In genomic region chr3:105049848-105050247, GRCm38 (mm10) we compare ENCODE assay signal across 15 mouse cellular contexts. TPM values are rescaled to one million over a fixed set of nuclear protein-coding genes. Genes with fewer than 3 reads are reported as not detected.
DNase-seq lines count a peak whose midpoint lies in the region; ATAC-seq and TF ChIP-seq lines count a peak whose summit lies in the region.
"Had no signal": no experiment of that assay in that cellular context is flagged by ENCODE, and none has a peak within 500 bp of the region (broad histone marks: within the 10 kb centered on the region; RNA-seq: fewer than 3 reads in every experiment).

No protein-coding gene starts in this region.

- TF ChIP-seq CTCF in lung, adult 2 months (IDR thresholded peaks at IDR 0.05; ENCODE audit: insufficient read depth, low read length) = no peak

- H3K9me3 ChIP-seq in heart, embryonic 14.5 days (ENCODE audit: control insufficient read depth, low read length) = no peaks in the 10 kb centered on the region
- H3K9me3 ChIP-seq in forebrain, embryonic 14.5 days (replicated peaks; ENCODE audit: control insufficient read depth, low read length) = no peaks in the 10 kb centered on the region
- no peaks in the 10 kb centered on the region for H3K9me3 ChIP-seq in lung, embryonic 16.5 days (ENCODE audit: control insufficient read depth, low read length)
- H3K9me3 ChIP-seq: limb, embryonic 10.5 days had no signal

- peaks cover 33 to 72% of the 10 kb centered on the region in 2 experiments for H3K4me1 ChIP-seq in heart, embryonic 14.5 days (ENCODE audit: control insufficient read depth in 2 of 2, insufficient read depth in 2 of 2, low read length in 2 of 2)
- H3K4me1 ChIP-seq in lung, adult 2 months (ENCODE audit: control insufficient read depth, insufficient read depth, low read length) = peaks cover 30% of the 10 kb centered on the region
- peaks cover 20% of the 10 kb centered on the region for H3K4me1 ChIP-seq in forebrain, embryonic 14.5 days (ENCODE audit: control insufficient read depth, insufficient read depth, low read length)
- peaks cover 56% of the 10 kb centered on the region for H3K4me1 ChIP-seq in lung, embryonic 16.5 days (replicated peaks; ENCODE audit: control insufficient read depth, insufficient read depth, low read length)

- 32% methylated on average over 6 of the region's 6 CpGs for WGBS in heart, embryonic 14.5 days
- 19% methylated on average over 6 of the region's 6 CpGs for WGBS in lung, adult 2 months
- WGBS in forebrain, embryonic 14.5 days = 95% methylated on average over 6 of the region's 6 CpGs
- WGBS in lung, embryonic 16.5 days = 33% methylated on average over 6 of the region's 6 CpGs

- H3K27ac ChIP-seq in heart, embryonic 14.5 days (replicated peaks in 1 of 2; ENCODE audit: control insufficient read depth in 1 of 2, insufficient read depth in 1 of 2, low read depth in 2 of 2, low read length in 2 of 2) = peak overlapping the region; percentile 39 to 55; a peak in 2 of 4 replicates
- no peak overlapping the region for H3K27ac ChIP-seq in forebrain, embryonic 14.5 days (ENCODE audit: low read depth, low read length)
- no peak overlapping the region for H3K27ac ChIP-seq in lung, embryonic 16.5 days (ENCODE audit: low read length)

- H3K4me3 ChIP-seq in heart, embryonic 14.5 days (ENCODE audit: control insufficient read depth in 1 of 2, insufficient read depth in 1 of 2, low read depth in 1 of 2, low read length in 2 of 2) = peak overlapping the region; percentile 8 to 13; a peak in 2 of 4 replicates
- H3K4me3 ChIP-seq in lung, adult 2 months (replicated peaks; ENCODE audit: extremely low read depth, low read depth, low read length) = peak overlapping the region; percentile 25
- H3K4me3 ChIP-seq in forebrain, embryonic 14.5 days (ENCODE audit: low read depth, low read length) = no peak overlapping the region
- H3K4me3 ChIP-seq in lung, embryonic 16.5 days (ENCODE audit: low read length) = no peak overlapping the region

- intact Hi-C loops in heart, postnatal 10 days (cut with DNase I) = no loop called here

- TF ChIP-seq POLR2A in lung, adult 2 months (IDR thresholded peaks at IDR 0.05; ENCODE audit: borderline replicate concordance, extremely low read depth, low read depth, low read length) = no peak

- no peaks in the 10 kb centered on the region for H3K36me3 ChIP-seq in heart, embryonic 14.5 days (ENCODE audit: control insufficient read depth, insufficient read depth, low read length)
- no peaks in the 10 kb centered on the region for H3K36me3 ChIP-seq in forebrain, embryonic 14.5 days (ENCODE audit: control insufficient read depth, insufficient read depth, low read length)
- no peaks in the 10 kb centered on the region for H3K36me3 ChIP-seq in lung, embryonic 16.5 days (ENCODE audit: control insufficient read depth, insufficient read depth, low read length)

- ATAC-seq in heart, embryonic 14.5 days (ENCODE audit: insufficient number of reproducible peaks, insufficient read depth, low FRiP score, low read depth) = no peak
- no peak for ATAC-seq in forebrain, embryonic 14.5 days
- no peak for ATAC-seq in lung, embryonic 16.5 days (ENCODE audit: low read depth)
- ATAC-seq: inflammation-experienced regulatory T-cells, adult 6 months had no signal

- no peak overlapping the region for H3K9ac ChIP-seq in heart, embryonic 14.5 days (ENCODE audit: low read length)
- H3K9ac ChIP-seq in forebrain, embryonic 14.5 days (ENCODE audit: low read length) = no peak overlapping the region
- H3K9ac ChIP-seq in lung, embryonic 16.5 days (ENCODE audit: low read length) = no peak overlapping the region

- H3K4me2 ChIP-seq in heart, embryonic 14.5 days (ENCODE audit: low read length) = peak overlapping the region; percentile 82
- H3K4me2 ChIP-seq in forebrain, embryonic 14.5 days (ENCODE audit: low read length) = peak overlapping the region; percentile 16; the same call in 1 of the 2 replicates
- H3K4me2 ChIP-seq in lung, embryonic 16.5 days (ENCODE audit: low read depth, low read length) = peak overlapping the region; percentile 15

- no peak for DNase-seq in heart, postnatal 10 days
- DNase-seq in lung, adult 2 months = no peak
- DNase-seq in lung, postnatal 14 days = no peak
- no peak for DNase-seq in forebrain, embryonic 14.5 days (ENCODE audit: low spot score)
- DNase-seq in adrenal gland, adult 2 months = no peak
- DNase-seq in ovary, postnatal 36 days (ENCODE audit: low spot score) = no peak
- DNase-seq: adrenal gland, postnatal 14 days; cerebellum, adult 2 months; right cerebral cortex, postnatal 25 days had no signal

- H3K27me3 ChIP-seq in heart, embryonic 14.5 days (ENCODE audit: control insufficient read depth, insufficient read depth, low read length) = no peaks in the 10 kb centered on the region
- H3K27me3 ChIP-seq in forebrain, embryonic 14.5 days (replicated peaks; ENCODE audit: control insufficient read depth, insufficient read depth, low read length) = no peaks in the 10 kb centered on the region
- no peaks in the 10 kb centered on the region for H3K27me3 ChIP-seq in lung, embryonic 16.5 days (ENCODE audit: control insufficient read depth, insufficient read depth, low read depth, low read length)

RNA-seq across cellular contexts. Expression of gene Cttnbp2nl, which starts 3.1 kb away (rescaled TPM):
- polyA plus RNA-seq in heart, embryonic 14.5 days (2014; fragmentation: Nextera tagmentation; extraction: Ambion mirVana) = 22.8 and 24.0 TPM in 2 replicates
- 10 to 100 TPM; 33.4 to 33.5 TPM for total RNA-seq in heart, postnatal 10 days (2021)
- polyA plus RNA-seq in lung, adult 2 months (2012; rRNA removed) = 18.5 and 21.6 TPM in 2 replicates
- polyA plus RNA-seq in forebrain, embryonic 14.5 days (2014; fragmentation: Nextera tagmentation; extraction: Ambion mirVana) = 42.8 and 51.3 TPM in 2 replicates
- polyA plus RNA-seq in lung, embryonic 16.5 days (2015; fragmentation: Nextera tagmentation; extraction: Ambion mirVana) = 36.3 and 38.2 TPM in 2 replicates
- 10 to 100 TPM; 17.3 to 23.7 TPM for total RNA-seq in adrenal gland, adult 2 months (2021)
- 2.1 and 2.8 TPM in 2 replicates for polyA plus RNA-seq in adrenal gland, adult 2 months (2012; rRNA removed)

RNA-seq across cellular contexts. Expression of gene 4930564D02Rik, which starts 16.8 kb away (rescaled TPM):
- not detected in 2 replicates for polyA plus RNA-seq in heart, embryonic 14.5 days (2014; fragmentation: Nextera tagmentation; extraction: Ambion mirVana)
- not detected for total RNA-seq in heart, postnatal 10 days (2021)
- not detected in 2 replicates for polyA plus RNA-seq in lung, adult 2 months (2012; rRNA removed)
- polyA plus RNA-seq in forebrain, embryonic 14.5 days (2014; fragmentation: Nextera tagmentation; extraction: Ambion mirVana) = not detected in 2 replicates
- not detected in 2 replicates for polyA plus RNA-seq in lung, embryonic 16.5 days (2015; fragmentation: Nextera tagmentation; extraction: Ambion mirVana)
- not detected for total RNA-seq in adrenal gland, adult 2 months (2021)
- polyA plus RNA-seq in adrenal gland, adult 2 months (2012; rRNA removed) = not detected in 2 replicates
- total RNA-seq: adrenal gland, postnatal 14 days; layer of hippocampus, adult 18-20 months had no signal
- polyA plus RNA-seq: cerebellum, adult 2 months; embryonic facial prominence, embryonic 11.5 days; inflammation-experienced regulatory T-cells, adult 6 months; limb, embryonic 10.5 days had no signal

Comparison
In these comparisons a context has a peak if more than half of its experiments do, and no peak if none do; other contexts are left out.
1. H3K4me3 ChIP-seq: peak in heart, embryonic 14.5 days (2 of 2) and lung, adult 2 months (single experiment); none in forebrain, embryonic 14.5 days (single experiment) and lung, embryonic 16.5 days (single experiment).
2. H3K27ac ChIP-seq: peak in heart, embryonic 14.5 days (2 of 2); none in forebrain, embryonic 14.5 days (single experiment) and lung, embryonic 16.5 days (single experiment).
3. H3K4me2 ChIP-seq: peak in every context shown above with its lines; median percentile 82 in heart, embryonic 14.5 days; 16 in forebrain, embryonic 14.5 days; 15 in lung, embryonic 16.5 days.